Mouse (Mus musculus): ENCODE measurements around the gene Ctsl. TPM values are rescaled to one million over a fixed set of nuclear protein-coding genes. Genes with fewer than 3 reads are reported as not detected.
A peak's percentile ranks its signal among the peaks of the same experiment; 100 is the strongest.

Ctsl gene
- 100 to 1,000 TPM; 121 to 124 TPM for total RNA-seq (2021)
- long read RNA-seq, experiment 1, transcript Ctsl-201 (8 exons, 1,971 nt) = major isoform, 57 of 65 reads
- long read RNA-seq, experiment 1, partial matches to known transcripts = 4 of 65 reads
- long read RNA-seq, experiment 1, other reads (novel, unspliced or antisense) = 4 of 65 reads
- long read RNA-seq, experiment 2, transcript Ctsl-201 (8 exons, 1,971 nt) = major isoform, 121 of 136 reads
- long read RNA-seq, experiment 2, partial matches to known transcripts = 12 of 136 reads
- long read RNA-seq, experiment 2, other reads (novel, unspliced or antisense) = 3 of 136 reads

- peak; percentile 95 for DNase-seq (ENCODE audit: low spot score)
Measured at GRCm38 (mm10) chr13:64370173-64370940, at the start of gene Ctsl. TSS of gene Ctsl (minus strand) at chr13:64370890.

GRCm38 (mm10) chr13:64416955-64417601 lies 46.4 kb upstream of the Ctsl start:
- DNase-seq (ENCODE audit: low spot score) = no peak

GRCm38 (mm10) chr13:64415659-64416058 lies 45.0 kb upstream of the Ctsl start:
- no peak for DNase-seq (ENCODE audit: low spot score)

GRCm38 (mm10) chr13:64412752-64413257 lies 42.1 kb upstream of the Ctsl start:
- no peak for DNase-seq (ENCODE audit: low spot score)

GRCm38 (mm10) chr13:64411282-64411681 lies 40.6 kb upstream of the Ctsl start:
- DNase-seq (ENCODE audit: low spot score) = no peak

GRCm38 (mm10) chr13:64410604-64411003 lies 39.9 kb upstream of the Ctsl start:
- DNase-seq (ENCODE audit: low spot score) = no peak

- DNase-seq (ENCODE audit: low spot score) = no peak
Measured at GRCm38 (mm10) chr13:64407992-64408391, 37.3 kb upstream of the Ctsl start.

- no peak for DNase-seq (ENCODE audit: low spot score)
Measured at GRCm38 (mm10) chr13:64405550-64405949, 34.9 kb upstream of the Ctsl start.

GRCm38 (mm10) chr13:64403519-64403918 lies 32.8 kb upstream of the Ctsl start:
- no peak for DNase-seq (ENCODE audit: low spot score)

GRCm38 (mm10) chr13:64402951-64403460 lies 32.3 kb upstream of the Ctsl start:
- DNase-seq (ENCODE audit: low spot score) = no peak

GRCm38 (mm10) chr13:64402504-64402949 lies 31.8 kb upstream of the Ctsl start:
- DNase-seq (ENCODE audit: low spot score) = no peak

GRCm38 (mm10) chr13:64402006-64402405 lies 31.3 kb upstream of the Ctsl start:
- peak; percentile 35 for DNase-seq (ENCODE audit: low spot score)

GRCm38 (mm10) chr13:64400801-64401361 lies 30.2 kb upstream of the Ctsl start:
- DNase-seq (ENCODE audit: low spot score) = peak; percentile 72

GRCm38 (mm10) chr13:64399906-64400305 lies 29.2 kb upstream of the Ctsl start:
- DNase-seq (ENCODE audit: low spot score) = no peak

- peak; percentile 28 for DNase-seq (ENCODE audit: low spot score)
Measured at GRCm38 (mm10) chr13:64398065-64398464, 27.4 kb upstream of the Ctsl start.

GRCm38 (mm10) chr13:64396979-64397378 lies 26.3 kb upstream of the Ctsl start:
- no peak for DNase-seq (ENCODE audit: low spot score)

GRCm38 (mm10) chr13:64388415-64388814 lies 17.7 kb upstream of the Ctsl start:
- no peak for DNase-seq (ENCODE audit: low spot score)

GRCm38 (mm10) chr13:64386048-64386447 lies 15.4 kb upstream of the Ctsl start:
- no peak for DNase-seq (ENCODE audit: low spot score)

GRCm38 (mm10) chr13:64384937-64385336 lies 14.2 kb upstream of the Ctsl start:
- no peak for DNase-seq (ENCODE audit: low spot score)

GRCm38 (mm10) chr13:64380251-64380650 lies 9.6 kb upstream of the Ctsl start:
- DNase-seq (ENCODE audit: low spot score) = no peak

- no peak for DNase-seq (ENCODE audit: low spot score)
Measured at GRCm38 (mm10) chr13:64378601-64379000, 7.9 kb upstream of the Ctsl start.

Measured in gastrocnemius, adult 18-20 months (tissue).